Mouse (Mus musculus) left cerebral cortex, adult 18-20 months (tissue): ENCODE results near the gene Gm17720. TPM values are rescaled to one million over a fixed set of nuclear protein-coding genes. Genes with fewer than 3 reads are reported as not detected.
"Not testable (repeated sequence)": the region's sequence is repeated elsewhere in the genome, so short reads cannot be mapped to it uniquely, and the experiment has no call there.

Source experiments
- DNase-seq, 2 experiments: peaks; one replicate each; pipeline ENCODE4 v3.0.0; 2021 to 2022; ENCODE audit warnings: low spot score in 2 of 2, mixed read lengths in 1 of 2
- total RNA-seq, 2 experiments: library from RNA; stranded (reverse); gene quantifications; 2 replicates each; pipeline ENCODE4 v1.2.3; 2021

Gene Gm17720
- total RNA-seq, 2 experiments from 2014 or later, result not detected

GRCm38 (mm10) chr8:110040509-110040908, 62.0 kb downstream of the Gm17720 start:
- no peak for DNase-seq

- DNase-seq, result no peak
Measured at GRCm38 (mm10) chr8:110039659-110040058, 62.9 kb downstream of the Gm17720 start, which contains the start of gene Chst4. TSS of gene Chst4 (minus strand) at chr8:110039740.

DNA sequence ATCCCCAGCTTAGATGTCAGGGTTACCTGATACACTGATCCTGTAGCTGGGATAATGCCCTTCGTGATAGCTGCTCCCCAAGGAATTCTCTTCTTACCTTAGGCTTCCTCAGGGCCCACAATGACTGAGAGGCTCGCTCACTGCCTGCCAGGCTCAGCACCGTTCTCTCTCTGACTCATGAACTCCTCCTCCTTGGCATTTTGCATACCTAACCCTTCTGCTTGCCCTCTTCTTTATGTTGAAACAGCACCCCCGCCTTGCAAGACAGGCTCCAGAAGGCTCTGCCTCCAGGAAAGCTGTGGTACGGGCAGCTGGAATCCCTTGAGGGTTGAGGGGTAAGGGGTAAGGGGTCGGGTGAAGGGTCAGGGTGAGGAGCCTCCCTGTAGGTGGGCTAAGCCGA, 63.3 kb downstream of the Gm17720 start:
- DNase-seq, result no peak

DNA sequence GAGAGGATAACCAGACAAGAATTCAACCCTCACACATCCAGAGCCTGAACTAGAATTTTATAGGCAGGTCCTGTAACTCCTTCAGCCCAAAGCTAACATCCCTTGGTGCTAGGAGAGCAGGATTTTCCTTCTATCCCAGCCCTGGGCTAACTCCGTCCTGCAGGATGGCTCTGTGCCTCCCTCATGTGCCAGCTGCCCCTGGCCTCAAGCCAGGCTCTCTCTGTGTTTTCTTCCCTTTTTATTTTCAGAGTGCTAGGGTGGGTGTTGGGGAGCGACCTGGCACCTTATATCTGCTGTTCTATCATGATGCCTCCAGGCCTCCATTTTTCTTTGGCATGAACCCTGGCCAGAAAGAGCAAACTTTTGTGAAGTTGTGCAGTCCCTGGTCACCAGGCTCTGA, 66.4 kb downstream of the Gm17720 start:
- DNase-seq, result no peak

GRCm38 (mm10) chr8:110034331-110034730, 68.2 kb downstream of the Gm17720 start:
- no peak for DNase-seq

- DNase-seq, result not testable (repeated sequence)
Measured at GRCm38 (mm10) chr8:110033771-110034170, 68.8 kb downstream of the Gm17720 start.

Other genes starting within 250 kb of the Gm17720 start
- gene Phlpp2, start 234.2 kb downstream of the Gm17720 start, total RNA-seq, result 10 to 100 TPM; 34.3 to 37.3 TPM
- under 1 TPM; 0.37 to 0.45 TPM for gene Marveld3, start 140.6 kb downstream of the Gm17720 start, total RNA-seq
- gene Tat, start 112.3 kb downstream of the Gm17720 start, total RNA-seq, result not detected
- gene Chst4, start 63.0 kb downstream of the Gm17720 start, total RNA-seq, result under 1 TPM; 0.16 to 0.49 TPM
- 10 to 100 TPM; 34.8 to 35.9 TPM for gene Zfp612, start 23.0 kb downstream of the Gm17720 start, total RNA-seq
- gene Gm21964, start 1.5 kb downstream of the Gm17720 start, total RNA-seq, result not detected
- gene Calb2, start 65.5 kb upstream of the Gm17720 start, total RNA-seq, result 10 to 100 TPM; 19.4 to 22.1 TPM
- 1 to 10 TPM; 5.9 to 6.0 TPM for gene Cmtr2, start 112.9 kb upstream of the Gm17720 start, total RNA-seq
- gene Hydin, start 164.2 kb upstream of the Gm17720 start, total RNA-seq, result under 1 TPM; 0.30 to 0.58 TPM